Mouse (Mus musculus) MEL (cell line): Measurements from ENCODE around the gene B4galt1. TPM values are rescaled to one million over a fixed set of nuclear protein-coding genes. Genes with fewer than 3 reads are reported as not detected.

Experiments
- DNase-seq: peaks from one replicate; pipeline ENCODE4 v3.0.0; 2011; ENCODE audit warnings: low read depth, low spot score
- H3K27ac ChIP-seq: 2 replicates; pipeline ENCODE4 v1.5.1; 2012; ENCODE audit warnings: low read depth, mild to moderate bottlenecking, control low read depth, low read length, moderate library complexity; ENCODE audit not compliant: control insufficient read depth
- H3K27me3 ChIP-seq, 2 experiments: fragments of 150-350 bp in 1 of 2; sonication (generic) in 1 of 2; 2 replicates each; pipeline ENCODE4 v1.6.1; 2012; ENCODE audit warnings: low read length in 2 of 2, mild to moderate bottlenecking in 2 of 2, improper control_type of control experiment in 1 of 2, moderate library complexity in 1 of 2; ENCODE audit not compliant: insufficient read depth in 2 of 2, control insufficient read depth in 1 of 2
- H3K36me3 ChIP-seq, 2 experiments: 2 replicates each; pipeline ENCODE4 v1.6.1; 2012 to 2014; ENCODE audit warnings: low read length in 2 of 2, improper control_type of control experiment in 1 of 2, inconsistent platforms in 1 of 2, mild to moderate bottlenecking in 1 of 2; ENCODE audit not compliant: insufficient read depth in 2 of 2, control insufficient read depth in 1 of 2
- H3K4me1 ChIP-seq, 2 experiments: fragments of 150-350 bp in 1 of 2; sonication (generic) in 1 of 2; 2 replicates each; pipeline ENCODE4 v1.6.1; 2012; ENCODE audit warnings: low read length in 2 of 2, improper control_type of control experiment in 1 of 2, mild to moderate bottlenecking in 1 of 2; ENCODE audit not compliant: insufficient read depth in 2 of 2, control insufficient read depth in 1 of 2
- H3K4me3 ChIP-seq, 2 experiments: fragments of 150-350 bp in 1 of 2; sonication (generic) in 1 of 2; 2 replicates each; pipeline ENCODE4 v1.5.1; 2012; ENCODE audit warnings: low read depth in 2 of 2, low read length in 2 of 2, mild to moderate bottlenecking in 2 of 2, moderate library complexity in 2 of 2, control low read depth in 1 of 2, improper control_type of control experiment in 1 of 2; ENCODE audit not compliant: control insufficient read depth in 1 of 2, insufficient read depth in 1 of 2
- H3K79me2 ChIP-seq: 2 replicates; pipeline ENCODE4 v1.6.1; 2012; ENCODE audit warnings: mild to moderate bottlenecking, low read length, moderate library complexity; ENCODE audit not compliant: control insufficient read depth, poor library complexity, insufficient read depth
- H3K9ac ChIP-seq: 2 replicates; pipeline ENCODE4 v1.6.1; 2012; ENCODE audit warnings: low read depth, mild to moderate bottlenecking, control low read depth, low read length, moderate library complexity; ENCODE audit not compliant: control insufficient read depth, poor library complexity, severe bottlenecking
- H3K9me3 ChIP-seq: fragments of 150-350 bp; sonication (generic); replicated peaks from 2 replicates; pipeline ENCODE4 v1.6.1; 2012; ENCODE audit warnings: mild to moderate bottlenecking, low read length, improper control_type of control experiment, moderate library complexity; ENCODE audit not compliant: insufficient read depth
- BHLHE40 ChIP-seq: IDR thresholded peaks from 2 replicates; pipeline ENCODE4 v1.6.1; 2012; ENCODE audit warnings: low read depth, mild to moderate bottlenecking, inconsistent platforms, low read length, improper control_type of control experiment, borderline replicate concordance
- CHD1 ChIP-seq: IDR thresholded peaks from 2 replicates; pipeline ENCODE4 v1.6.1; 2012; ENCODE audit warnings: low read depth, mild to moderate bottlenecking, inconsistent platforms, low read length, improper control_type of control experiment
- CTCF ChIP-seq, 3 experiments: IDR thresholded peaks in 2 of 3; conservative IDR thresholded peaks in 1 of 3; 2 replicates each; pipeline ENCODE4 v1.5.1; 2011 to 2012; ENCODE audit warnings: low read length in 3 of 3, low read depth in 2 of 3, mild to moderate bottlenecking in 2 of 3, improper control_type of control experiment in 1 of 3, inconsistent platforms in 1 of 3, mixed read lengths in 1 of 3, moderate library complexity in 1 of 3; ENCODE audit not compliant: control insufficient read depth in 1 of 3, insufficient read depth in 1 of 3, poor library complexity in 1 of 3, severe bottlenecking in 1 of 3
- EP300 ChIP-seq, 2 experiments: IDR thresholded peaks; 2 replicates each; pipeline ENCODE4 v1.6.1; 2011; ENCODE audit warnings: improper control_type of control experiment in 2 of 2, low read length in 2 of 2, low read depth in 1 of 2, mild to moderate bottlenecking in 1 of 2
- GATA1 ChIP-seq: IDR thresholded peaks from 2 replicates; pipeline ENCODE4 v1.6.1; 2011; ENCODE audit warnings: low read depth, low read length, improper control_type of control experiment
- KAT2A ChIP-seq: conservative IDR thresholded peaks from 2 replicates; pipeline ENCODE4 v1.6.1; 2012; ENCODE audit warnings: low read depth, low read length, improper control_type of control experiment, inconsistent platforms
- MAX ChIP-seq: IDR thresholded peaks from 2 replicates; pipeline ENCODE4 v1.6.1; 2011; ENCODE audit warnings: low read length, improper control_type of control experiment
- MAZ ChIP-seq: IDR thresholded peaks from 2 replicates; pipeline ENCODE4 v1.6.1; 2012; ENCODE audit warnings: low read depth, mild to moderate bottlenecking, inconsistent platforms, low read length, improper control_type of control experiment
- MEF2A ChIP-seq: IDR thresholded peaks from 2 replicates; pipeline ENCODE4 v1.6.1; 2014; ENCODE audit warnings: low read depth, mild to moderate bottlenecking, inconsistent platforms, low read length, improper control_type of control experiment; ENCODE audit not compliant: poor library complexity, insufficient replicate concordance, severe bottlenecking; ENCODE audit errors: extremely low read depth
- NRF1 ChIP-seq: IDR thresholded peaks from 2 replicates; pipeline ENCODE4 v1.6.1; 2014; ENCODE audit warnings: low read depth, mild to moderate bottlenecking, inconsistent platforms, low read length, improper control_type of control experiment, moderate library complexity; ENCODE audit not compliant: poor library complexity, insufficient read depth, severe bottlenecking
- POLR2A ChIP-seq, 2 experiments: IDR thresholded peaks; 2 replicates each; pipeline ENCODE4 v1.6.1; 2011 to 2012; ENCODE audit warnings: low read length in 2 of 2, mild to moderate bottlenecking in 2 of 2, control low read depth in 1 of 2, improper control_type of control experiment in 1 of 2, low read depth in 1 of 2, moderate library complexity in 1 of 2; ENCODE audit not compliant: control insufficient read depth in 1 of 2, insufficient read depth in 1 of 2, poor library complexity in 1 of 2
- POLR2AphosphoS2 ChIP-seq: IDR thresholded peaks from 2 replicates; pipeline ENCODE4 v1.6.1; 2011; ENCODE audit warnings: low read length, improper control_type of control experiment
- POLR2AphosphoS5 ChIP-seq: IDR thresholded peaks from 2 replicates; pipeline ENCODE4 v1.6.1; 2012; ENCODE audit warnings: low read depth, borderline replicate concordance, mild to moderate bottlenecking, inconsistent platforms, low read length, moderate library complexity, mixed read lengths
- RAD21 ChIP-seq: IDR thresholded peaks from 2 replicates; pipeline ENCODE4 v1.6.1; 2011; ENCODE audit warnings: mild to moderate bottlenecking, low read depth, low read length, improper control_type of control experiment
- TBP ChIP-seq: IDR thresholded peaks from 2 replicates; pipeline ENCODE4 v1.8.0; 2011; ENCODE audit warnings: low read depth, low read length, improper control_type of control experiment
- USF1 ChIP-seq: IDR thresholded peaks from 2 replicates; pipeline ENCODE4 v1.6.1; 2014; ENCODE audit warnings: low read depth, mild to moderate bottlenecking, inconsistent platforms, low read length, improper control_type of control experiment, moderate library complexity
- ZNF384 ChIP-seq: IDR thresholded peaks from 2 replicates; pipeline ENCODE4 v1.6.1; 2012; ENCODE audit warnings: low read depth, mild to moderate bottlenecking, inconsistent platforms, low read length, improper control_type of control experiment
- polyA plus RNA-seq, 2 experiments: library from polyadenylated mRNA; stranded (reverse) in 1 of 2; unstranded in 1 of 2; fragments of >175 nt in 1 of 2; fragments of >200 nt in 1 of 2; gene quantifications; 2 replicates each; pipeline versions ENCODE4 v1.2.1 to v1.2.4; 2012; ENCODE audit warnings: low replicate concordance in 2 of 2, low read depth in 1 of 2; ENCODE audit not compliant: insufficient read length in 2 of 2, insufficient read depth in 1 of 2, missing spikeins in 1 of 2
- total RNA-seq: library from RNA; depleted of rRNA; stranded (reverse); fragments of 300-350 nt; gene quantifications from 2 replicates; pipeline ENCODE4 v1.2.3, GENCODE M21; 2012

The B4galt1 gene
- total and polyA plus RNA-seq, 3 experiments, result 10.8 to 22.5 TPM; not detected in 1

DNA sequence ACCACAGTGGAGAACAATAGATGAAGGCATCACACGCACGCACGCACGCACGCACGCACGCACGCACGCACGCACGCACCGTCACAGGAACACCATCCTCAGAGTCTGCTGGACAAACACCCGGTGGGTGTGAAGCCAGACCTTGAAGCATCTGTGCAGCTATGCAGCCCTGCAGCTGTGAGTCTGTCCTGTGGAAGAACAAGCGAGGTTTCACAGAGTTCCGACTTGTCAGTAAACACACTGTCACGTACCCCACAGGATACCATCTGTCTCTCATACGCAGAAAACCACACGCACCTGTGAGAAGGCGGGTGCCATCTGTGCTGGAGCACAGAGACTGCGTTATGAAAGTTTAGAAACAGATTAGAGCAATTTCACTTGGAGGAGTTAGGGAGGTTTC lies 22.0 kb upstream of the B4galt1 start:
- Histone ChIP-seq H3K36me3 (peaks cover 0 to 6% of the 10 kb centered on the region in 2 experiments; a peak in 2 of 4 replicates), H3K4me1 (peaks cover 0 to 15% of the 10 kb centered on the region in 2 experiments; a peak in 3 of 4 replicates), H3K27ac (no peak overlapping the region), H3K4me3 (no peak overlapping the region), H3K79me2 (no peaks in the 10 kb centered on the region), H3K27me3 (no peaks in the 10 kb centered on the region), H3K9me3 (no peaks in the 10 kb centered on the region), H3K9ac (no peak overlapping the region)
- DNase-seq, result no peak
- TF ChIP-seq USF1 (no peak), POLR2A (IDR thresholded peaks at IDR 0.05; ENCODE audit: control insufficient read depth in 1 of 2, insufficient read depth in 1 of 2, low read depth in 1 of 2, low read length in 2 of 2, poor library complexity in 1 of 2) (no peak), EP300 (IDR thresholded peaks at IDR 0.05; ENCODE audit: low read depth in 1 of 2, low read length in 2 of 2) (no peak), MAZ (no peak), TBP (no peak), BHLHE40 (no peak), MEF2A (no peak)

DNA sequence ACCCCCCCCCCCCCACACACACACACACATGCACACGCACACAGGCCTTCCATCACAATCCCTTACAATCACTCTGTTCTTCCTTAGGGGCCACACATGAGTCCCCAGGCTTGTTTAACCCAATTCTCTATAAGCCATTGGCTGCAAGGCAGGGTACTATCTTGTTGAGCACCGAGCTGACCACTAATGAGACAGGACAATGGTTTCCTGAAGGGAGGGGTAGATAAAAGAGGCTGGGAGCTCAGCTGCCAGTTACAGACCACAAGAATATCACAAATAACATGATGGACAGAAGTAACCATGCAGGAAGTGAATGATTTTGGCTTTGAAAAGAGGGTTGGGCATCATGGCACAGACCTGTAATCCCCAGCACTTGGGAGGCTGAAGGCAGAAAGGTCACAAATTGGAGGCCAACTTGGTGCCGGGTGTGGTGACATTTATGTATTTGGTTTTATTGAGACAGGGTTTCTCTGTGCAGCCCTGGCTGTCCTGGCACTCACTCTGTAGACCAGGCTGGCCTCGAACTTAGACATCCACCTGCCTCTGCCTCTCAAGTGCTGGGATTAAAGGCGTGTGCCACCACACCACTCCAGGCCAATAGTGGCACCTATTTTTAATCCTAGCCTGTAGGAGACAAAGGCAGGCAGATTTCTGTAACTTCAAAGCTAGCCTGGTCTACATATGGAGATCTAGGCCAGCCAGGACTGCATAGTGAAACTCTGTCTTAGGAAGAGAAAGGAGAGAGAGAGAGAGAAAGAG lies 21.2 kb upstream of the B4galt1 start:
- H3K27ac ChIP-seq, result no peak overlapping the region
- no peak for DNase-seq
- no peaks in the 10 kb centered on the region for H3K9me3 ChIP-seq
- TF ChIP-seq POLR2A (IDR thresholded peaks at IDR 0.05; ENCODE audit: control insufficient read depth in 1 of 2, insufficient read depth in 1 of 2, low read depth in 1 of 2, low read length in 2 of 2, poor library complexity in 1 of 2) (no peak), MAX (no peak), POLR2AphosphoS2 (no peak), RAD21 (no peak), GATA1 (no peak), ZNF384 (no peak), KAT2A (no peak), MEF2A (no peak), EP300 (IDR thresholded peaks at IDR 0.05; ENCODE audit: low read depth in 1 of 2, low read length in 2 of 2) (no peak), POLR2AphosphoS5 (no peak), NRF1 (no peak), CTCF (IDR thresholded peaks at IDR 0.05 in 2 of 3, conservative IDR thresholded peaks at IDR 0.05 in 1 of 3; ENCODE audit: control insufficient read depth in 1 of 3, insufficient read depth in 1 of 3, low read depth in 2 of 3, low read length in 3 of 3, poor library complexity in 1 of 3, severe bottlenecking in 1 of 3) (no peak), CHD1 (no peak)
- H3K4me3 ChIP-seq, result no peak overlapping the region
- peaks cover 3 to 18% of the 10 kb centered on the region in 2 experiments for H3K4me1 ChIP-seq
- peaks cover 0 to 6% of the 10 kb centered on the region in 2 experiments; a peak in 2 of 4 replicates for H3K36me3 ChIP-seq
- H3K79me2 ChIP-seq, result no peaks in the 10 kb centered on the region
- H3K9ac ChIP-seq, result no peak overlapping the region
- H3K27me3 ChIP-seq, result no peaks in the 10 kb centered on the region
